ENCODE assay signal across 9 mouse cellular contexts in the genomic region with DNA sequence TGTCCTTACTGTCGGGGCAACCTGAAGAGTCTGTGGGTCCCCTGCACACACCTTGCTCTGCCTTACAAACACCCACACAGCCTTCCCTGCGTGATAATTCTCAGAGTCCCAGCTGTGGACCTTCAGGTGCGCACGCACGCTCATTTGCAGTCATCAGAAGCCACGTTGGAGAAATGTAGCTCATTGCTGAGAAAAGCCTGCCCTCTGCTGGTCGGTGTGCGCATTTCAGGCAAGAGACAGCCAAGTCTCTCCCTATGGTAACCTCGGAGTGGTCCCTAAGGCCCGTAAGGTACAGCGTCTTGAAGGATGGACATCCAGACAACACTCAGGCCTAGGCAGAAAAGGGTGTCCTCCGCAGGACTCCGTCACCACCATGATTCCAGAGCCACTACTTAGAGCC. TPM values are rescaled to one million over a fixed set of nuclear protein-coding genes. Genes with fewer than 3 reads are reported as not detected.
DNase-seq lines count a peak whose midpoint lies in the region; ATAC-seq and TF ChIP-seq lines count a peak whose summit lies in the region.
"Had no signal": no experiment of that assay in that cellular context is flagged by ENCODE, and none has a peak within 500 bp of the region (broad histone marks: within the 10 kb centered on the region; RNA-seq: fewer than 3 reads in every experiment).

No protein-coding gene starts in this region.

- ATAC-seq in heart, embryonic 12.5 days (ENCODE audit: insufficient number of reproducible peaks, low FRiP score): no peak
- ATAC-seq in hindbrain, embryonic 13.5 days (ENCODE audit: low FRiP score): peak; percentile 52; the same call in 1 of the 2 replicates
- peak; percentile 76; the same call in 1 of the 2 replicates for ATAC-seq in midbrain, embryonic 13.5 days

- H3K4me1 ChIP-seq in heart, adult 2 months (ENCODE audit: control insufficient read depth, insufficient read depth, low read length): no peaks in the 10 kb centered on the region
- H3K4me1 ChIP-seq in heart, embryonic 12.5 days (replicated peaks): no peaks in the 10 kb centered on the region
- H3K4me1 ChIP-seq in embryonic fibroblast, embryonic 13.5 days (ENCODE audit: control insufficient read depth, insufficient read depth, low read length): no peaks in the 10 kb centered on the region
- H3K4me1 ChIP-seq in hindbrain, embryonic 13.5 days (replicated peaks): peaks cover 4% of the 10 kb centered on the region
- H3K4me1 ChIP-seq in midbrain, embryonic 13.5 days (replicated peaks): no peaks in the 10 kb centered on the region
- H3K4me1 ChIP-seq: megakaryocyte, embryonic 14.5 days had no signal

- no peak overlapping the region for H3K27ac ChIP-seq in heart, adult 2 months
- H3K27ac ChIP-seq in heart, embryonic 12.5 days (ENCODE audit: poor library complexity, severe bottlenecking): no peak overlapping the region
- no peak overlapping the region for H3K27ac ChIP-seq in embryonic fibroblast, embryonic 13.5 days (ENCODE audit: insufficient read depth, low read length)
- H3K27ac ChIP-seq in hindbrain, embryonic 13.5 days: no peak overlapping the region
- no peak overlapping the region for H3K27ac ChIP-seq in midbrain, embryonic 13.5 days

- no peaks in the 10 kb centered on the region for H3K27me3 ChIP-seq in heart, adult 2 months (ENCODE audit: control insufficient read depth, insufficient read depth, low read length)
- peaks cover 17% of the 10 kb centered on the region; the same call in 1 of the 2 replicates for H3K27me3 ChIP-seq in heart, embryonic 12.5 days (replicated peaks)
- H3K27me3 ChIP-seq in hindbrain, embryonic 13.5 days: 0 out of 2 replicates have a peak, but pooled peaks cover 14% of the 10 kb centered on the region
- H3K27me3 ChIP-seq in midbrain, embryonic 13.5 days: no peaks in the 10 kb centered on the region; the same call in 1 of the 2 replicates
- no peaks in the 10 kb centered on the region for H3K27me3 ChIP-seq in splenic B cell, adult 2 months (ENCODE audit: control insufficient read depth, insufficient read depth, low read length, poor library complexity, severe bottlenecking)
- H3K27me3 ChIP-seq: megakaryocyte, embryonic 14.5 days had no signal

- WGBS in heart, adult 2 months: 24% methylated on average over 13 of the region's 13 CpGs
- 26% methylated on average over 13 of the region's 13 CpGs for WGBS in heart, embryonic 12.5 days
- 20% methylated on average over 13 of the region's 13 CpGs for WGBS in hindbrain, embryonic 13.5 days
- 17% methylated on average over 13 of the region's 13 CpGs for WGBS in midbrain, embryonic 13.5 days

- intact Hi-C loops in heart, adult 2 months (cut with DNase I): no loop called here

- DNase-seq in heart, adult 2 months: peak; percentile 25 to 61
- peak; percentile 90 for DNase-seq in brain, adult 2 months (ENCODE audit: low read depth, low spot score)
- DNase-seq in left cerebral cortex, adult 8-10 months (ENCODE audit: low spot score in 2 of 2): peak; percentile 34 to 83
- DNase-seq in splenic B cell, adult 2 months (ENCODE audit: low read depth, low spot score): peak; percentile 48

- TF ChIP-seq EP300 in heart, adult 2 months (IDR thresholded peaks at IDR 0.05; ENCODE audit: insufficient read depth, low read depth, low read length): no peak

- H3K4me3 ChIP-seq in heart, adult 2 months: no peak overlapping the region
- H3K4me3 ChIP-seq in heart, embryonic 12.5 days: no peak overlapping the region
- H3K4me3 ChIP-seq in embryonic fibroblast, embryonic 13.5 days (ENCODE audit: insufficient read depth, low read length): no peak overlapping the region
- no peak overlapping the region for H3K4me3 ChIP-seq in hindbrain, embryonic 13.5 days
- no peak overlapping the region for H3K4me3 ChIP-seq in midbrain, embryonic 13.5 days (replicated peaks)
- H3K4me3 ChIP-seq: megakaryocyte, embryonic 14.5 days had no signal

- no peak overlapping the region for H3K9ac ChIP-seq in heart, adult 2 months (ENCODE audit: low read depth, low read length)
- no peak overlapping the region for H3K9ac ChIP-seq in heart, embryonic 12.5 days
- no peak overlapping the region for H3K9ac ChIP-seq in hindbrain, embryonic 13.5 days
- H3K9ac ChIP-seq in midbrain, embryonic 13.5 days (replicated peaks): no peak overlapping the region

- no peak overlapping the region for H3K4me2 ChIP-seq in heart, embryonic 12.5 days
- H3K4me2 ChIP-seq in hindbrain, embryonic 13.5 days: no peak overlapping the region
- no peak overlapping the region for H3K4me2 ChIP-seq in midbrain, embryonic 13.5 days (replicated peaks)

- peak; percentile 89 for TF ChIP-seq CTCF in heart, adult 2 months (IDR thresholded peaks at IDR 0.05)
- peak; percentile 74 for TF ChIP-seq CTCF in embryonic fibroblast, embryonic 13.5 days (IDR thresholded peaks at IDR 0.05; ENCODE audit: borderline replicate concordance, insufficient read depth, low read length)

- H3K36me3 ChIP-seq in heart, adult 2 months (ENCODE audit: control insufficient read depth, insufficient read depth, low read length): no peaks in the 10 kb centered on the region
- H3K36me3 ChIP-seq in heart, embryonic 12.5 days: no peaks in the 10 kb centered on the region
- no peaks in the 10 kb centered on the region for H3K36me3 ChIP-seq in hindbrain, embryonic 13.5 days
- H3K36me3 ChIP-seq in midbrain, embryonic 13.5 days: no peaks in the 10 kb centered on the region
- no peaks in the 10 kb centered on the region for H3K36me3 ChIP-seq in splenic B cell, adult 2 months (ENCODE audit: control insufficient read depth, insufficient read depth, low read length, poor library complexity, severe bottlenecking)

- H3K9me3 ChIP-seq in heart, embryonic 12.5 days (replicated peaks): no peaks in the 10 kb centered on the region
- H3K9me3 ChIP-seq in hindbrain, embryonic 13.5 days: no peaks in the 10 kb centered on the region
- no peaks in the 10 kb centered on the region for H3K9me3 ChIP-seq in midbrain, embryonic 13.5 days
- H3K9me3 ChIP-seq: megakaryocyte, embryonic 14.5 days had no signal

- no peaks in the 10 kb centered on the region for H3K79me2 ChIP-seq in heart, adult 2 months (replicated peaks; ENCODE audit: control insufficient read depth, insufficient read depth, low read length)

- no peak for TF ChIP-seq POLR2A in heart, adult 2 months (IDR thresholded peaks at IDR 0.05; ENCODE audit: insufficient read depth, low read depth, low read length)
- TF ChIP-seq POLR2A in embryonic fibroblast, embryonic 13.5 days (IDR thresholded peaks at IDR 0.05; ENCODE audit: low read depth, low read length): no peak

RNA-seq across cellular contexts. Expression of a gene that starts 50.9 kb away (rescaled TPM):
- not detected for total RNA-seq in heart, adult 2 months (2021)
- polyA plus RNA-seq in heart, adult 2 months (2012; rRNA removed): 0.10 and 0.26 TPM in 2 replicates
- not detected in 2 replicates for polyA plus RNA-seq in heart, embryonic 12.5 days (2016; fragmentation: Nextera tagmentation; extraction: Ambion mirVana)
- polyA plus RNA-seq in embryonic fibroblast, embryonic 13.5 days (2011; ENCODE audit: insufficient read length, low read depth, missing spikeins): not detected in 2 replicates
- not detected in 2 replicates for polyA plus RNA-seq in hindbrain, embryonic 13.5 days (2015; fragmentation: Nextera tagmentation; extraction: Ambion mirVana)
- total RNA-seq in left cerebral cortex, adult 8-10 months (2022): not detected
- not detected in 2 replicates for polyA plus RNA-seq in midbrain, embryonic 13.5 days (2015; fragmentation: Nextera tagmentation; extraction: Ambion mirVana)
